Mouse (Mus musculus) myocyte (in vitro differentiated cells): ENCODE data around the gene Efcab5.

Experiments used
- CEBPB ChIP-seq: IDR thresholded peaks from 2 replicates; pipeline ENCODE4 v1.6.1; 2011; ENCODE audit warnings: mild to moderate bottlenecking, moderate library complexity; ENCODE audit not compliant: poor library complexity, insufficient read depth, severe bottlenecking
- POLR2A ChIP-seq: IDR thresholded peaks from one replicate; pipeline ENCODE4 v1.6.1; 2011; ENCODE audit warnings: low read depth, mild to moderate bottlenecking, control low read depth, moderate library complexity; ENCODE audit not compliant: insufficient read length
- REST ChIP-seq: IDR thresholded peaks from one replicate; pipeline ENCODE4 v1.6.1; 2011; ENCODE audit warnings: mild to moderate bottlenecking, control low read depth, moderate library complexity; ENCODE audit not compliant: insufficient read depth, insufficient read length
- TCF12 ChIP-seq: IDR thresholded peaks from one replicate; pipeline ENCODE4 v1.6.1; 2011; ENCODE audit warnings: mild to moderate bottlenecking, control low read depth; ENCODE audit not compliant: poor library complexity, insufficient read depth, severe bottlenecking
- USF1 ChIP-seq: IDR thresholded peaks from one replicate; pipeline ENCODE4 v1.6.1; 2011; ENCODE audit warnings: low read depth, mild to moderate bottlenecking, control low read depth, moderate library complexity

DNA sequence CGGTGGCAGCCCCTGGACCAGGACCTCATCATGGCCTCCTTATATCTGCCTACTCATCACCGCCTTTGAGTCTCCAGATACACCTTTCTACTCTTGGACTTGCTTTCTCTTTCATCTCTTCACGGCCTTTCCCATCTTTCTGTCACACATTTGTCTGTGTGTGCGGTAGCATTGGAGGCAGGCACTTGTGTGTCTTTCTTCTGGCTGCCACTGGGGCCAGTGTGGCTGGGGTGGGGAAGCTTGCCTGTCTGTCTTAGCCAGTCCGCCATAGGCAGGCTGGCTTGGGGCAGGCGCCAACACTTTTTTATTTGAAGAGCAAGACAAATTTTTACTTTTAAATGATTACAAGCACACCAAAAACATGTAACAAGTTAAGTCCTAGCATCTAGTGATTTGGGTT is 81.8 kb downstream of the Efcab5 start:
- no peak for TF ChIP-seq POLR2A
- TF ChIP-seq TCF12: no peak
- no peak for TF ChIP-seq USF1
- no peak for TF ChIP-seq REST
- TF ChIP-seq CEBPB: no peak
